Mouse (Mus musculus) spleen, adult 2 months (tissue): ENCODE data around the gene Hist1h2an.

Experiments used
- CTCF ChIP-seq: fragments of 200-500 bp; IDR thresholded peaks from 2 replicates; pipeline ENCODE4 v1.5.1; 2011; ENCODE audit warnings: mild to moderate bottlenecking, inconsistent platforms; ENCODE audit not compliant: insufficient read depth, insufficient read length, insufficient replicate concordance; ENCODE audit errors: extremely low read depth
- POLR2A ChIP-seq: fragments of 200-500 bp; IDR thresholded peaks from 2 replicates; pipeline ENCODE4 v1.6.1; 2011; ENCODE audit warnings: low read depth, low read length, inconsistent platforms

GRCm38 (mm10) chr13:21781021-21781555 is 5.9 kb downstream of the Hist1h2an start:
- TF ChIP-seq CTCF (no peak), POLR2A (no peak)
